Mouse (Mus musculus) G1E (cell line): ENCODE measurements around the gene Erich6.

Experiments
- CTCF ChIP-seq: IDR thresholded peaks from 2 replicates; pipeline ENCODE4 v1.5.1; 2012; ENCODE audit warnings: low read depth, low read length, inconsistent platforms, mixed read lengths
- GATA1 ChIP-seq: IDR thresholded peaks from 2 replicates; pipeline ENCODE4 v1.6.1; 2012; ENCODE audit warnings: borderline replicate concordance, low read length, inconsistent platforms, mixed read lengths
- GATA2 ChIP-seq: IDR thresholded peaks from 2 replicates; pipeline ENCODE4 v1.6.1; 2012; ENCODE audit warnings: low read depth, low read length, inconsistent platforms, borderline replicate concordance
- POLR2AphosphoS5 ChIP-seq: IDR thresholded peaks from 2 replicates; pipeline ENCODE4 v1.6.1; 2012; ENCODE audit warnings: low read depth, low read length, inconsistent platforms; ENCODE audit not compliant: insufficient replicate concordance
- TAL1 ChIP-seq: conservative IDR thresholded peaks from 2 replicates; pipeline ENCODE4 v1.6.1; 2012; ENCODE audit warnings: low read depth, low read length, inconsistent platforms, mixed read lengths

DNA sequence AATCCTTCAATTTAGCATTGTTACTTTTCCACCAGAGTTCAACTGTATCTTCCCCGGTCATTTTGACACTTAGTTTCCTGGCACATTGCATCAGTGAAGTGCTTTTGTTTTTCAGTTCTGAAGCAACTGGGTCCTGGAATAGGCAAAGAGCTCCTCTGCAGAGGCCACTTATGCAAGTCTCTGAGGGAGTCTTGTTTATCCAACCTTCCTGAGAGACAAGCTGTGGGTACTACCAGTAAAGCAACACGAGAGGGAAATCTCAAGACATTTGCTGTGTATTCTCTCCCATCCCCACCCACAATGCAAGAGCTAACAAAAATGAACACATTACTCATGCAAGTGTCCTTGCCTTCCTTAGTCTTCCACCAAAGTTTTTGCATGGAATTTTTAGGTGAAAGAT lies 5.3 kb downstream of the Erich6 start:
- no peak for TF ChIP-seq TAL1
- TF ChIP-seq CTCF, result no peak
- no peak for TF ChIP-seq GATA1
- TF ChIP-seq GATA2, result no peak
- no peak for TF ChIP-seq POLR2AphosphoS5
